Mouse (Mus musculus) left cerebral cortex, adult 11 months (tissue): ENCODE data around the gene Supt20.

Experiments used
- DNase-seq: peaks from one replicate; pipeline ENCODE4 v3.0.0; 2022; ENCODE audit warnings: low spot score

Gene Supt20

DNA sequence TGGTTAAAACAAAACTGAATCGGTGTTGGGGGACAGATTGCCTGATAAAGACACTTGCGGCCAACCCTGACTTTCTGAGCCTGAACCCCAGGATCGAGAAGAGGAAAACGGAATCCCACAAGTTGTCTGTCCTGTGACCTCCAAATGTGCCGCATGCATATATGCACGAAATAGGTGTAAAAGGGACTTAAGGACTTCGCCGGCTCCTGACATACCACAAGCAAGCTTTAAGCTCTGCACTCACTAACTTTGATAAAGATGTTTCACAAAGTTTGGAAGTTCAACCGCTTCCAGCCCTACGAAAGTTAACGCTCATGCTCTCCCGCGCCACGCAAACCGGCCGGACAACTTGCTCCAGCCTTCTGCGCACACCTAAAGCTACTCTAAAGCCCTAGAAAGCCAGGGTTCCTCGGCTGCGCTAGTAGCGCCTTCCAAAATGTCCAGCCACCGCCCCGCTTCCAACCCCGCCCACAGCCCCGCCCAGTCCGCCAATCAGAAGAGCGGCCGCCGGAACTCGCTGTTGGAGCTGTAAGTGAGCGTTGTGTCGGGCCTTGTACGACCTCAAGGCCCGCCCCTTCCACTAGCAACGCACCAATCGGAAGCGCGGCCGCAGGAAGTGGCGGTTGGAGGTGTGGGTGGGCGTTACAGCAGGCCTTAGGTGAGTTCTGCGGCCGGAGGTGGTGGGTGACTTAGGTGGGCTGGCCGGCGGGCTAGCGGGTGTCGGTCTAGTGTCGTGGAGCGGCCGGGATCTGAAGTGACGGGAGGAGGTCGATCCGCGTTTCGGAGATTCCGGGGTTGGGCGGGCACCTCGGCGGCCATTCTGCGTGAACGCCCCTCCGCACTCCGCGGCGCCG, at the start of gene Supt20:
Gene Supt20 (plus strand): TSS at position 606 of the 854 bp plus-strand sequence.
- DNase-seq: peak; percentile 90

DNA sequence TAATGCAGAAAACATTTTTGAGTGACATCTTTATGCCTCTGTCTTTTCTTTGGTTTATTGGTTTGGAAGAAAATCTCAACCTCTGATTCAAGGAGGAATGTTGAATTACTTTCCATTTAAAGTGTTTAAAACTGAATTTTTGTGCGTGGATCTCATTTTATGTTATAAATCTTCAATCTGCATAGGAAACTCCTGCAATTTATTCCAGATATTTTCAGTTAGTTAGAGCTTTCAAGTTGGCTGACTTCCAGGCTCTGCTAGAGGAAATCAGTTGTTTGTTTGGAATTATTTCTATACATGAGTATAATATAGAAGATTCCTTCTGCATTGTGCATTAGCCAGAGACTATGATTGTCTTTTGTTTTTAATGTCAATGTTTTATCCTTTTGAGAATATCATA, 49.8 kb upstream of the Supt20 start:
- DNase-seq: no peak

DNA sequence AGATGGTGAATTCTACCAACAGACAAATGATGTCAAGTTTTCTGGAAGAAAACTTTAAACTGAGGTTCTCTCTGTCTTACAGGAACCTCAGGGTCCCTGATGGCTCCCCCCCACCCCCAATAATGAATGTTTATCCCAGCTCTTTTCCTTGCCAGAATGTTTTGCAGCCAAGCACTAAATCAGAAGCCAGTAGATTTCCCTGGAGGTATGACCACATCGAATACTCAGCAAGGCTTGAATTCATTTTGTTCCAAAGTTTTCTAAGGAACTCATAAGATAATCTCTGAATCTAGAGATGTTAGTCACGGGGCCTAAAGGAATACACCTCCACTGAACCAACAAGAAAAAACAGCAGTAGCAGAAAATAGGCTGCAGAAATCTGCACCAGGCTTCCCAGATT, 45.0 kb upstream of the Supt20 start:
- no peak for DNase-seq

GRCm38 (mm10) chr3:54651576-54651975, 41.0 kb upstream of the Supt20 start:
- no peak for DNase-seq

- no peak for DNase-seq
Measured at GRCm38 (mm10) chr3:54654169-54654568, 38.4 kb upstream of the Supt20 start.

DNA sequence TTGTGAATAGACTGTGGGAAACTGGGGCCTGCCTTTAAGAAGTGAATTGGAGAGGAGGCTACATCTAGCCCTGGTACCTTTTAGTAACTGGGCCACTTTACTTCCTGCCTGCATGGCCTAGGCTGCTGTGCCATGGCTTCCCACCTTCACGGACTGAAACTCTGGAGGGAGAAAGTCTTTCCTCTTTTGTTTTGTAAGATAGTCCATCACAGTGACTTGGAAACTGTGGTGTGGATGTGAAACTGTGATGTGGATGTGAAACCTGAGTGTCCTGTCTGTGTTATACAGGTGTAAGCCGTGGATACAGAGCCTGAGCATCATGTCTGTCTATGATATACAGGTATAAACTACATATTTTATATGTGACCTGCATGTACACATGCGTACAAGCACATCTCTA, 35.5 kb upstream of the Supt20 start:
- DNase-seq: no peak

DNA sequence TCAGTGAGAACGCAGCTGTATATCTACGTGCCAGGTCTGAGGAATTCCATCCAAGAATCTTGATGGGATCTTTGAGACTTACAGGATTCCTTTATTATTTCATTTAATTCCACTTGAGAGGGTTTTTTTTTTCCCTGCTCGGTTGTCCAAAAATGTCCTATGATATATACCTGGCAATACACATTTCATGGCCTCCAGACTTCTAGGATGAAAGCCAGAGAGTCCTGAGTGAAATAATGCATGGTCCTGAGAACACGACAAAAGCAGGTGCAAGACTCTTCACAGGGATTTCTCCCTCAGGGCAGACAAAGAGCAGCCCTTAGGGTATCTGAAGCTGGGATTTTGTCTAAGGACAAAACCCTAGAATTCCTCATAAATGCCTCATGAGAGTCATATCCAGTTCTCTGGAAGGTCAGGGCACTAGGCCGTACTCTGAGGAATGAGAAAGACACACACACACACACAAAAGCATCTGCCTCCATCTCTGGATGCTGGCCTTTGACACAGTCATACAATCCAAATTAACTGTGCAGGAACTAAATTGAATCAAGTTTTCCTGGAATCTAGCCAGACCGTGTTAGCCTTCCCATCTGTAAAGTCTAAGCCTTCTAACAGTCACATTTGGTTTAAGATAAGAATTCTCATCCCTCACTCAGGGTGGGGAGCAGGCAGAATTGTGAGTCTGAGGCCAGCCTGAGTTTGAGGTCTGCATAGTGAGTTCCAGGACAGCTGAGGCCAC, 34.5 kb upstream of the Supt20 start:
- DNase-seq: no peak

GRCm38 (mm10) chr3:54659736-54660135, 32.9 kb upstream of the Supt20 start:
- DNase-seq: no peak

- no peak for DNase-seq
Measured at GRCm38 (mm10) chr3:54662411-54662810, 30.2 kb upstream of the Supt20 start.

GRCm38 (mm10) chr3:54668141-54668540, 24.5 kb upstream of the Supt20 start:
- DNase-seq: no peak

DNA sequence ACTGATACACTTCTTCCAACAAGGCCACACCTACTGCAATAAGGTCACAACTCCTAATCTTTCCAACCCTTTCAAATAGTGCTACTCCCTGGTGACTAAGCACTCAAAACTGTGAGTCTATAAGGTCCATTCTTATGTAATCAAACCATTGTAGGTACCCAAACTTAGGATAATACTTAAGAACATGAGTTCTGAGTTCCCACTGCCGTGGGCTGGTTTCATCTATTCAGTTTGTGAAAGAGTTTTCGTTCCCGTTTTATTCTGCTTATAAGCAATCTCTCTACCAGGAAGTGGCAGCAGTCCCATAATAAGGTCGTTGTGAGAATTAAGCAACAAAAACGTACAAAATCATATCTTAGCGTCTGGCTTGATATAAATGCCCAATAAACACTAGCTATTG, 23.9 kb upstream of the Supt20 start:
- DNase-seq: no peak

- no peak for DNase-seq
Measured at GRCm38 (mm10) chr3:54669559-54669958, 23.0 kb upstream of the Supt20 start.

- no peak for DNase-seq
Measured at GRCm38 (mm10) chr3:54672111-54672510, 20.5 kb upstream of the Supt20 start.

DNA sequence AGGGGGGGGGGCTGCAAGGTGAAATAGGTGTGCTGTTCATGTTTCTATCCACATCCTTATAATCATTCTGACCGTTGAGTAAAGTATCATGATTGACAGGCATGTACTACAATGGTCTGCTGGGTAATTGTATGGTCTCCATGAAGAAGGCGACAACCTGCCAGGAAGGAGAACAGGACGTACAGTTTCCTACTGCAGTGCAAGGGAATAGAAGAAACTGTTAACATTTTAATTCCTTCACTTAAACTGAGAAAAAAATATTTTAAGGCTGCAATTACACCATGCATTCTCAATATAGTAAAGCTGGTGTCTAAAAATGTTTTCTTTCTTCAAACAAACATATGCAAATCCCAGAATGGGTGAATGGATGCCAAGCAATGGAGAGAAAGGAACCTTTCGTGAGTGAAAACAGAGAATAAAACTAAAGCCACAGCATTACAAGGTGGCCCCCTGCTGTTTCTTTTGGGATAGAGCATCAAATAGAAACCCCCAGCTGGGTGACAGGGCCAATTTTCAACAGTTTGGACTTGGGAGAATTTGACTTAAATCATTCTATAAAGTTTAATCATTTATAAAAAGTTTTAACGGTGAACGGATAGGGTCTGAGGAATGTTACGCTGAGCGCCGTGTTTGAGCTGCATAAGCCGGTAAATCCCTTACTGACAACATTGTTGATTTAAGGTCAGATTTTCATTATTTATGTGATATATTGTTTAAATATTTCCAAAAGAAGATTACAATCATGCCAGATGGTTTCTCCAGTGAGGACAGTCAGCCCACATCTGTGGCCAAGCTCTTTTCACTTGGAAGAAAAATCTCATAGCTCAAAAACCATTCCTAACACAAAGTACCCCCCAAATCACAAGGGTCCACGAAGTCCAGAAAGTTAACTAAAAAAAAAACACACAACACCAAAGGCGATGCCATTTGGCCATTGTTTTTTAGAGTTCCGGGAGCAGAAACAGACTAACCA, 19.8 kb upstream of the Supt20 start:
- peak; percentile 30 for DNase-seq

- DNase-seq: no peak
Measured at GRCm38 (mm10) chr3:54676818-54677217, 15.8 kb upstream of the Supt20 start.

DNA sequence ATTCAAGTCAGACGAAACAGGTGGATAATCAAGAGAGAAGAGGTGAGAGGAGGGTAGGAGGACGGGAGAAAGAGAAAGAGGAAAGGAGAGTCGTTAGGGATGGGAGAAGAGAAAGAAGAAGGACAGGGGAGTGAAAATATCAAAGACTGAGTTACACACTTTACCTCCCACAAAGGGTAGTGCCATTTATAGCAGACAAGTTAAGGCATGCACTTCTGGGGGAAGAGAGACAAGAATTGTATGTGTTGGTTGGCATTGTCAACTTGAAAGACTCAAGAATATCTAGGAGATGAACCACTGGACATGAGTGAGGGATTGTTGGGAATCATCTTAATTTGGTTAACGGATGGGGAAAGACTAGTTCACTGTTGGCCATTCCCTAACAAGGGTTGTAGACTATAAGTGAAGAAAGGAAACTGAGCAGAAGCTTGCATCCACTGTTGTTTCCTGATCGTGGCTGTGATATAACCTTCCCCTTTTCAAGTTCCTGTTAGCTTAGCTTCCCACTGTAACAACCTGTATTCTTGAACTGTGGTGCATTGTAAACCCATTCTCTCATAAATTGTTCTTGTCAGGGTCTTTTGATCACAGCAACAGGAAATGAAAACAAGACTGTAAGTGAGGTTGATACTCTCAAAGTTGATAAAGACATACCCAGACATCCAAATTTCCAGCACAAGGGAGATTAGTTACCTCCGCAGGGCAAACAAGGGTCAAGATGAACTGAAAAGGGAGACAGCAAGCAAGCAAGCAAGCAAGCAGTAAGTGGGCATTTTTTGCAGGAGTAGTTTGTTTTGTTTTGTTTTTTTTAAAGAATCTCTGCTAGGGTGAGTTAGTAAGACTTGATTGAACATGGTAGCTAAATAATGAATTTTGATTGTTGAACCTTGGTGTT, 11.1 kb upstream of the Supt20 start:
- DNase-seq: no peak

GRCm38 (mm10) chr3:54685202-54685601, 7.4 kb upstream of the Supt20 start:
- DNase-seq: no peak

DNA sequence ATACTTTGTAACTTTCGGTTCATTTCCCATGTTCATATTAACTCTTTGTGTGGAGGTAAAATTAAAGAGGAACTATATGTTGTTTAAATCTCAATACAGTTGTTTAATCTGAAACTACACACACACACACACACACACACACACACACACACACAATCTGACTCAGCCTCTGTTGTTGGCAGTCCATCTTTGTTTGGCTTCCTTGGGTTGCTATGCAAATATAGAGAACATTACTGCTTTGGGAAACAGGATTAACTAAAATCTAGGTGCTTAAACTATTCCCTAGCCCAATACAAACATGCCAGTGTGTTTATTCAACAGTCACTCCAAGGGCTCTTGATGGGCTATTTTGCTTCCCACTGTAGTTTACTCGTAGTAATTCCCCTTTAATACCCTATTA, 5.4 kb upstream of the Supt20 start:
- no peak for DNase-seq

- no peak for DNase-seq
Measured at GRCm38 (mm10) chr3:54689091-54689490, 3.5 kb upstream of the Supt20 start.

- no peak for DNase-seq
Measured at GRCm38 (mm10) chr3:54693056-54693415, 429 bp downstream of the Supt20 start.

DNA sequence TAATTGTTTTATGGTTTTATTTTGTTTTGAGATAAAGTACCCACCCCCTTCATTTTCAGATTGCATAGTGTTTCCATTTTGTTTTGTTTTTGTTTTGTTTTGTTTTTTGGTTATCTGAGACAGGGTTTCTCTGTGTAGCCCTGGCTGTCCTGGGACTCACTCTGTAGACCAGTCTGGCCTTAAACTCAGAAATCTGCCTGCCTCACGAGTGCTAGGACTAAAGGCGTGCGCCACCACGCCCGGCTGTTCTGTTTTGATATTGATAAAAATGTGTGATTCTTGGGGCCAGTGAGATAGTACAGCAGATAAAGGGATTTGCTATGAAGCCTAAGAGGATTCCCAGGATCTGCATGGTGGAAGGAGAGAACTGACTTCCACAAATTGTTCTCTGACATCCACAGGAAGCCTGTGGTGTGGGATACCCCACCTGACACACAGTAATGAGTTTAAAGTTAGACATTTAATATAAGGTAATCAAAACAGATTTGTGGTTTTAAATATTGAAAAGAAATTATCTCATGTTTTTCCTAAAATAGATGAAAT, 7.2 kb downstream of the Supt20 start:
- DNase-seq: no peak
